Mouse (Mus musculus) urinary bladder, postnatal 14 days (tissue): ENCODE data around the gene Ubc.

ENCODE experiments used
- DNase-seq: peaks from one replicate; pipeline ENCODE4 v3.0.0; 2021; ENCODE audit warnings: low spot score

Ubc gene

DNA sequence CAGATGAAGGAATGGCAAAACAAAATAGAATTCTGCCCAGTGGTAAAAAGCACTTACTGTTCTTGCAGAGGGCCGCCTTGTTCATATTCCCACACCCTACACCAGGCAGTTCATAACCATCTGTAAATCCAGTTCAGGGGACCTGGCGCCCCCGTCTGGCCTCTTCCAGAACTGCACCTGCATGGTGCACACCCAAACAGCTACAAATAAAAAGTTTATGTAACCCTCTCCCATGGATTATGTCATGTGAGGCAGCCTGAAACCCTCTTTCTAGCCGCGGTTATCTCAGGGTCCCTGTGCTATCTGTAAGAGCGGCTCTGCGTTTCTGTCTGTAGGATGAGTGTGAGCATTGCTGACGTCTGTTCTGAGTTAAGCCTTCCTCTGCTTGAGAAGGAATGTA is 41.5 kb downstream of the Ubc start:
- peak; percentile 49 for DNase-seq

DNA sequence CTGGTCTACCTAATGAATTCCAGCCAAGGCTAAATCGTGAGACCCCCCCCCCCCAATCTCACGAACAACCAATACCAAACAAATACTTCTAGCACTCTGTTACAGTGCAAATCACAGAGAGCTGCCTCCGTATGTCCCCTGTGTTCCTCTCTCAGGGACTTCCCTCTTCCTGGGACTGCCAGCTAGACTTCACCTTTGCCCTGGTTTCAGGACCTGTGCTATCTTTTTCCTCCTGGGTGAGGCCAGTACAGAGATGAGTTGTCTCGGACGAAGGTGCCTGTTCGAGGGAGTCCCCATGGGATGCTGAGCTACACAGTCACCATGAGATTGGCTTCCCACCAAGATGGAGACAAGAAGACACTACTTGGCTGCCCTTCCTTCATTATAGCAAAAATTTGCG is 41.9 kb downstream of the Ubc start:
- DNase-seq = no peak

DNA sequence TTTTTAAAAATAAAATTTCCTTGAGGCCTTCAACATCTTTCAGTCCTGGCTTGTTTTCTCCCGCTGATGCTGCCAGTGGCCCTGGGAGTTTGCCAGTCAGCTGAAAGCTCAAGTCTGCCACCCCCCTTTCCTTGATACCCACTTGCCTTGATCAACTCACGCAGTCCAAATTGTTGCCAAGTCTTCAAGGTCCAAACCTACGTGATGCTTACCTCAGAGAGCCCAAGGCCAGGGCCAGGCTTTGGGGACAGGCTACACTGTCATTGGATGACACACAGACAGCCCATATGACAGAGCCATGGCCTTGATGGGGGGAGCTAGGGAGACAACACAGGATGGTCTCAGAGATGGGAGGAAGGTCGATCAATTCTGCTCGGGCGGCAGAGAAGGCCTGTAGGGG is 45.7 kb downstream of the Ubc start:
- DNase-seq = no peak

DNA sequence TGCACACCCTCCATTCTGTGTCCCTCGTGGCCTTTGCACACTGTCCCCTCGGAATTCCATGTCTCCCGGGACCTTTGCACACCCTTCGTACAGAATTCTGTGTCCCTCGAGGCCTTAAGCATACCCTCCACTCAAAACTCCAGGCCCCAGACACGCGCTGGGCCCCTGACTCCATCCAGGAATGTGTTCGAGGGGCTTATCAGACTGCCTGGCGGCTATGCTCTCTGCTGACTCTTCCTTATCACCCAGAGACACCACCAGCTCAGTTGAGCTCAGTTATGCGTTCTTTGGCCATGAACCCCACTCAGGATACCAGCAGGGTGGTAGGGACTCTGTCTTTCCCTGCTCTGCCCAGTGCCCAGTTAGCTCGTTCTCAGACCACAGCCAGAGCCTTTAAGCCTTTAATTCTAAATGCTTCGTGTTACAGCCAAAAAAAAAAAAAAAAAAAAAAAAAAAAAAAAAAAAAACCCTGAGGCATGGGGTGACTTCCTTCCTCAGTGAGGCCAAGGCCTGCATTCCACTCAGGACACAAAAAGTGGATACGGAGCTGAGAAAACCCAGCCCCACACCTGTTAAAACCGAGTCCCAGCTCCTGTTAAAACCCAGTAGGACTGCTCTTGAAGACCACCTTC is 48.4 kb downstream of the Ubc start:
- no peak for DNase-seq

DNA sequence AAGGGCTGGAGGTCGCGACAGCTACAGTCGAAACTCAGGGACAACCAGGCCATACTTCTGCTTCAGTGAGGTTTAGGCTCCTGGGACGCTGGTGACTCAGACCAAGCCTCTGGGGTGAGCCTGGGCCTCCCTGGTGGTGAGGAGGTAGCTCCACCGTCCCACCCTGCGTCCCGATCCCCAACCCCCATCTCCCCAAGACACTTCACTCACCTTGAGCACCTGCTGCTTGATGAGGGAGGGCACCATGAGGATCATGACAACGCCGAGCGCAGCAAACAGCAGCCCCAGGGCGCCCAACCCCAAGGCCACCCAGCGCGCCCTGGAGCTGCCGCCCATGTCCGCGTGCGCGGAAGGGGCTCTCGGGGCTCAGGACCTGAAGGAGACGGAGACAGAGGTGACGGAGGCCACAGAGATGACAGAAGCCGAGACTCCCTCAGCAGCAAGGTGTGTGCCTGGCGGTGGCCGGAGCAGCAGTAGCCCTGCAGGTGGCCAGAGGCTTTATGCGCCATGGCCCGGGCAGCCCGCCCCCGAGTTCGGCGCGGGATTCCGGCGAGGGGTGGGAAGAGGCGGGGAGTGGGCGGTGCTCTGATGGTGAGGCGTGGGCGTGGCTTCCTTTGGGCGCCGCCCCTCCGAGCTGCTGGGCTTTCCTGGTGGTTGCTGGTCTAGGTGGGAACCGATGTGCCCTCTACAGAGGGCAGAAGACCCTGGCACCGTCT is 49.3 kb downstream of the Ubc start, which contains the start of gene Scarb1:
Gene Scarb1, minus strand, starts transcription at position 548 of the 716 bp plus-strand sequence.
- DNase-seq = peak; percentile 90

DNA sequence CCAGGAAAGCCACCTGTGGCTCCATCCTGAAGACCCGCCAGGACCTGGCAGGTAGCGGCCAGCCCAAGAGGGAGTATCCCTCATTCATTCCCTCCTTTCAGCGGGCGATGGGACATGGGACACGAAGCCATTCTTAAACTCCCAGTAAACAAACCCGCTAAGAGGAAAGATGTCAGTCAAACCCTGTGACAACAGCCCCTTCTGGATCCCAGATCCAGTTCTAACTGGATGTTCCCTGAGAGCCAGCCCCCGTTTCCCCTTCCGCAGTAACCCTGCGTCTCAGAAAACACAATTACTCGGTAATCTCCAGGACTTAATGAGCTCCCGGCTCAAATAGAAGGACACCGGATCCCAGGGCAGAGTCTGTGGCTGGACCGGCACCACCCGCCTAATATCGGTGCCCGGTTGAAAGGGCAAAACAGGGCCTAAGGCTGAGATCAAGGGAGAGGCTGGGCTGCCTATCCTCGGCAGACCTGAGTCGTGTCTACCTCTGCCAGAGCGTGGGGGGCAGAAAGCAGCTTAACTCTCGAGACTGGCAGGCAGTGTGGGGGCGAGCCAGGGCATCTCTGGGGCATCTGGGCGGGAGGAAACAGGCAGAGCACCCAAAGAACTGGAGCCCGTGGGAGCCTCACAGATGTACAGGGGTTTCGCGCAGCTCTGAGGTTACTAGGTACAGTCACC is 50.0 kb downstream of the Ubc start:
- no peak for DNase-seq

DNA sequence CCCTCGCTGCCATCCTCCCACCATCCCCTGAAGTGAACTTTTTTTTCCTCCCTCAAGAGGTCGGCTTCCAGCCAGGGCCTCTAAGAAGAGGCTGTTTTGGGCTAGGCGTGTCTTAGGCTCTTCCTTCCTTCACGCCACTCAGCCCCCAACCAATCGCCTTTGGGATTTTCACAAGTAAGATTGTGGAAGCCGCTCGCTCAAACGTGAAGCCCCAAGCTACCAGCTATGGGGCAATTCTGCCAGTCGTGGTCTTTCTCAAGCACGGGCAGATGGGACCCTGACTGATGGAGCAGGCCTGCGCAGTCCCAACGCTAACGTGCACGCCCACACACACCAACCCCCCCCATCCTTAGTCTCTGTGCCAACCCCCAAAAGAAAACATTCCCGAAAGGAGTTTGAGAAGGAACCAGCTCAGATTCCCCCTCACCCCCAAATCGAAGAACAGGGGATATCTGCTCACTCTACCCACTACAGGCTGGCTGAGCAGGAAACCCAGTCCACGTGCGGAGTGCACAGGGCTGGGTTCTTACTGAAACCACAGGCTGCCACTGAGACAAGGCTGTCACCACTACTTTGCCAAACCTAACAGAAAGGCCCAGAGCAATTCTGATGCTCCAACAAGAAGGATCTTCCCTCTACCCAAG is 50.8 kb downstream of the Ubc start:
- peak; percentile 28 for DNase-seq

DNA sequence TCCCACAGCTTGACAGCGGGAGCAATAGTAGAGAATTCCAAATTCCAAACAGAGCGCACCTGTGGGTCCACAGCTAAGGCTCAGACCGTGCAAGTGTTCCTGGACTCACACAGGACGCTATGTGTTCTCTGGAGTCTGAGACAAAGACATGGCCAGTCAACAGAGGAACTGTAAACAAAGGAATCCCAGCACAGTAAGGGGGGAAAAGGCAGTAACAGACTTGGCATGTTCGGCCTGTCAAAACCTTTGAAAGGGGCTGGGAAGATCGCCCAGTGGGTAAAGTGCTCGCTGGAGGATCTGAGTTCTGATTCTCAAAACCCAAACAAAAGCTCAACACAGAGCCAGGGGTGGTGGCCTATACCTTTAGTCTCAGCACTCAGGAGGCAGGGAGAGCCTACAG is 52.5 kb downstream of the Ubc start:
- DNase-seq = no peak

DNA sequence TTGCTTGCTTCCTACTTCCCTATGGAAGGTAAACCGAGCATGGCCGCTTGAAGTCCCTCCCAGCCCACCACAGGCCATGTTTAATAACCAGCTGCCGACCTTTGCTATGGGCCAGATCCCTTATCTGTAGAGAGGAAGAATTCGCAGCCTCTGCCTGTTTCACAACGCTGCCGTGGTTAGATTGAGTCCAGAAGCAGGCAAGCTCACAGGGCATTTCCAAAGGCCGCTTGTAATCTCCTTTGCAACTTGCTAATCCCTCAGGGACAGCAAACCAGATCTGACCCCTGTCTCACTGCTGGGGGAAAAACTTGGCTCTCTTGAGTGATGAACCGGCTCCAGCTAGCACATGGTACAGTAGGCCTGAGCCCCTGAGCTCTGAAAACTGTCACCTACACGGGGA is 53.0 kb downstream of the Ubc start:
- DNase-seq = peak; percentile 34
